Comparison of ENCODE assay signal across 8 mouse cellular contexts in the genomic region with DNA sequence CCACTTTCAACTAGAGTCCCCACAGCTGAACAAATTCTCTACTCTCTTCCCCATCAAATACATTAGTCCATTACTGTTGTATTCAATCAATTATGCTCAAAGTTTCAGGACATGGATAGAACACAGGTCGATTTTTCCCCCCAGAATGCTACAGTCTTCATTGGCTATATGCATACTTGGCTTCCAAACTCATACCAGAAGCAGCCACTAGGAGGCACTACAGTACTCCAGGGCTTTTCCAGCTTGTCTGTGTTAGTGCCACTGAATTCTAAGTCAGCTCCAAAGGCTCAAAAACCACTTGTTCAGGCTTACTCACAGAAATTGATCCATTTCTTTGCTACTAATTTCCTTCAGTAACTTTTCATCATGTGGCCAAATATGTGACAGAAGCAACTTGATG.
A peak's percentile ranks its signal among the peaks of the same experiment; 100 is the strongest.
DNase-seq lines count a peak whose midpoint lies in the region; ATAC-seq and TF ChIP-seq lines count a peak whose summit lies in the region.

No protein-coding gene starts in this region.

- no peak overlapping the region for H3K9ac ChIP-seq in forebrain, embryonic 13.5 days

- TF ChIP-seq CTCF in left cerebral cortex, adult 2 months (IDR thresholded peaks at IDR 0.05): peak; percentile 55

- no peak overlapping the region for H3K27ac ChIP-seq in forebrain, embryonic 10.5 days
- H3K27ac ChIP-seq in forebrain, embryonic 13.5 days: no peak overlapping the region
- no peak overlapping the region for H3K27ac ChIP-seq in left cerebral cortex, adult 2 months

- no peaks in the 10 kb centered on the region; the same call in 1 of the 2 replicates for H3K27me3 ChIP-seq in forebrain, embryonic 10.5 days (ENCODE audit: poor library complexity, severe bottlenecking)
- H3K27me3 ChIP-seq in forebrain, embryonic 13.5 days: no peaks in the 10 kb centered on the region

- H3K9me3 ChIP-seq in forebrain, embryonic 10.5 days: no peaks in the 10 kb centered on the region
- no peaks in the 10 kb centered on the region for H3K9me3 ChIP-seq in forebrain, embryonic 13.5 days (replicated peaks)

- no peak overlapping the region for H3K4me2 ChIP-seq in forebrain, embryonic 13.5 days

- ATAC-seq in forebrain, embryonic 13.5 days: no peak
- ATAC-seq in megakaryocyte, adult 5-6 weeks (ENCODE audit: poor library complexity, severe bottlenecking): 0 out of 2 replicates have a peak, but pooled peaks have one; percentile 28

- no peaks in the 10 kb centered on the region for H3K36me3 ChIP-seq in forebrain, embryonic 10.5 days (replicated peaks)
- H3K36me3 ChIP-seq in forebrain, embryonic 13.5 days (ENCODE audit: poor library complexity, severe bottlenecking): no peaks in the 10 kb centered on the region

- H3K4me3 ChIP-seq in forebrain, embryonic 10.5 days: no peak overlapping the region
- no peak overlapping the region for H3K4me3 ChIP-seq in forebrain, embryonic 13.5 days
- H3K4me3 ChIP-seq in left cerebral cortex, adult 2 months: no peak overlapping the region

- H3K4me1 ChIP-seq in forebrain, embryonic 10.5 days: no peaks in the 10 kb centered on the region
- no peaks in the 10 kb centered on the region for H3K4me1 ChIP-seq in forebrain, embryonic 13.5 days

- WGBS in forebrain, embryonic 10.5 days: 44% methylated on average over 1 of the region's 1 CpGs
- WGBS in forebrain, embryonic 13.5 days: 40% methylated on average over 1 of the region's 1 CpGs

- intact Hi-C loops in left cerebral cortex, adult 2 months (cut with DNase I): no loop called here

- DNase-seq in forebrain, embryonic 10.5 days (ENCODE audit: extremely low spot score, low spot score): peak; percentile 52
- DNase-seq in left cerebral cortex, adult 2 months (ENCODE audit: extremely low spot score in 1 of 2, low spot score in 2 of 2): no peak
- no peak for DNase-seq in left cerebral cortex, adult 8-10 months (ENCODE audit: low spot score in 2 of 2)
- DNase-seq in ES-CJ7 (ENCODE audit: low read depth, low spot score): peak; percentile 66
- DNase-seq in embryo, embryonic 9.5 days (ENCODE audit: extremely low spot score): peak; percentile 54
- no peak for DNase-seq in thymus, postnatal 0 days (ENCODE audit: low spot score)

Comparison
In these comparisons a context has a peak if more than half of its experiments do, and no peak if none do; other contexts are left out.
1. DNase-seq: peak in forebrain, embryonic 10.5 days (single experiment), ES-CJ7 (single experiment) and embryo, embryonic 9.5 days (single experiment); none in left cerebral cortex, adult 2 months (0 of 2), left cerebral cortex, adult 8-10 months (0 of 2) and thymus, postnatal 0 days (single experiment).